Mouse (Mus musculus): ENCODE data around the gene Colec11. TPM values are rescaled to one million over a fixed set of nuclear protein-coding genes. Genes with fewer than 3 reads are reported as not detected.

Colec11 gene
- polyA plus RNA-seq, 1 experiment from 2014 or later = 7.9 TPM

DNA sequence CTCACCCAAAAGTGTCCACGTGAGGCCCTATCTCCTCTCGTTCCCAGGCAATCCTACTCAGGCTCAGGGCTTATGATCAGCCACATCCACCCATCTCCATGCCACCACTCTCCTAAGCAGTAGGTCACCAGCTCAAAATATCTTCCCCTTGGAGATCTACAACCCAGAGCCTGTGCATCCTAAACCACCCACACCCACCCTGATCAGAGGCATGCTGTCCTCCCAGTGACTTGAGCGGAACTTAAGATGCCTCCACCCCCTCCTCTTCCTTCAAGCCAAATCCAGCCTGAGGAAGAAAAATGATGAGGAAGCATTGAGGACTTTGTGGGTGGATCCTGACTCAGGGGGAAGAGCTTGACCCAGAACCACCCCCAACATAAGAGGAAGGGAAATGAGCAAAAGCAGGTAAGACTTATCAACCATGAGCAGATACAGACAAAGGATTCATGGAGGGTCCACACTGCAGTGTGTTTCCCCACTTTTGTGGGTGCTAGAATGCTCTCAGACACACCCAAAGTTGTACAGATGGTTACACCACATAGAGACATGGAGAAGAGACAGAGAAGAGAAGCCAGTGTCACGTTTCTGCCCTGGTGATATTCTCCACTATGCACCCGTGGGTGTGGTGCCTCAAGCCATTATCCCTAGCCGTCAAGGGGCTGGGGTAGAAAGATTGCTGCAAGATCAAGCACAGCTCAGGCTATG is 47.7 kb downstream of the Colec11 start:
- WGBS = 58% methylated on average over 6 of the region's 6 CpGs
- H3K27me3 ChIP-seq (replicated peaks) = no peaks in the 10 kb centered on the region
- H3K4me3 ChIP-seq = no peak overlapping the region
- no peak overlapping the region for H3K4me2 ChIP-seq
- no peak for ATAC-seq (ENCODE audit: extremely low read depth, insufficient number of reproducible peaks, low FRiP score, low TSS enrichment)
- H3K36me3 ChIP-seq = no peaks in the 10 kb centered on the region
- no peaks in the 10 kb centered on the region for H3K4me1 ChIP-seq
- no peak overlapping the region for H3K9ac ChIP-seq
- H3K27ac ChIP-seq (replicated peaks) = no peak overlapping the region
- H3K9me3 ChIP-seq = no peaks in the 10 kb centered on the region

GRCm38 (mm10) chr12:28572241-28572640 is 50.9 kb downstream of the Colec11 start:
- WGBS = 78% methylated on average over 2 of the region's 2 CpGs
- no peak overlapping the region for H3K4me3 ChIP-seq
- no peaks in the 10 kb centered on the region for H3K27me3 ChIP-seq (replicated peaks)
- no peak for ATAC-seq (ENCODE audit: extremely low read depth, insufficient number of reproducible peaks, low FRiP score, low TSS enrichment)
- no peaks in the 10 kb centered on the region for H3K36me3 ChIP-seq
- no peak overlapping the region for H3K9ac ChIP-seq
- H3K27ac ChIP-seq (replicated peaks) = no peak overlapping the region
- H3K4me1 ChIP-seq = no peaks in the 10 kb centered on the region
- no peak overlapping the region for H3K4me2 ChIP-seq
- H3K9me3 ChIP-seq = no peaks in the 10 kb centered on the region

DNA sequence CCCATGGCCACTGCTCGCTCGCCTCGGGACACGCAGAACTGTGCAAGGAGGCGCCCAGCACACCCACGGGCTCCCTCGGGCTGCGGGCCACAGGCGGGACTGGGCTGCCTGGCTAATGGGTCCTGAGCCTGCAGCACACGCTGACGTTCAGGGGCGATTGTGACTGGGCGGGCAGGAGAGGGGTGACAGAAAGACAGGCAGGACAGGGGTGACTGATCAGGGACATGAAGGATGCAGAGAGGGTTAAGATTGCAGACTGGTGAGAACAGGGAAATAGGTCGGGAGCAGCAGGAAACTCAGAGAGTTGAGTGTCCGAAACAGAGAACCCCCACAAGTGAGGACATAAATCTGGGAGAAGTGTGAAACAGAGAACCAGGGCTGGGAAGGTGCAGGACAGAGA is 70.9 kb downstream of the Colec11 start, which contains the start of gene Dcdc2c:
Gene Dcdc2c (minus strand): TSS at position 101 of the 400 bp plus-strand sequence.
- H3K9ac ChIP-seq = no peak within 1 kb of the TSS
- peaks cover 6% of the 10 kb centered on the region; the same call in 1 of the 2 replicates for H3K4me1 ChIP-seq
- no peak within 1 kb of the TSS for H3K27ac ChIP-seq (replicated peaks)
- H3K36me3 ChIP-seq = no peaks in the 10 kb centered on the region
- peaks cover 18% of the 10 kb centered on the region; the same call in 1 of the 2 replicates for H3K27me3 ChIP-seq (replicated peaks)
- no peak for ATAC-seq (ENCODE audit: extremely low read depth, insufficient number of reproducible peaks, low FRiP score, low TSS enrichment)
- H3K9me3 ChIP-seq = no peaks in the 10 kb centered on the region
- 59% methylated on average over 15 of the region's 15 CpGs for WGBS
- peak within 1 kb of the TSS; percentile 22 for H3K4me3 ChIP-seq
- H3K4me2 ChIP-seq = peak within 1 kb of the TSS; percentile 59

DNA sequence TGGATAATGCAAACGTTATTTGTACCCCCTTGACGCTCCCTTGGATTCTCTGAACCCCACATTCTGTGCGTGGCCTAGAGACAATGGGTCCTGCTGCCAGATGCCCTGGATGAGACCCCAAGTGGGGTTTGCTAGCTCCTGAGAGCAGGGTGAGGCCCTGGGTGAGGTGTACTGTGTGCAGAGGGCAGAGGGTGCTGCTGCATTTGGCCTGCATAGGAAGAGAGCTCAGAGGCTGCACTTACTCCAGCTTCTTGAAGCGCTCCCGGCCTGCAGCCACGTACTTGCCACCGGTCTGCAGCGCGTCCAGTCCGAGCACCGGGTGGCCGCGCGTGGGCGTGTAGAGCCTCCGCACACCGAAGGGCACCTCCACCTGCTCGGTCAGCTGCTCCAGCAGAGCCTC is 71.4 kb downstream of the Colec11 start:
- Histone ChIP-seq H3K4me3 (peak overlapping the region; percentile 22), H3K9ac (no peak overlapping the region), H3K27me3 (replicated peaks) (peaks cover 18% of the 10 kb centered on the region; the same call in 1 of the 2 replicates), H3K36me3 (no peaks in the 10 kb centered on the region), H3K4me1 (peaks cover 6% of the 10 kb centered on the region; the same call in 1 of the 2 replicates), H3K4me2 (peak overlapping the region; percentile 59), H3K9me3 (no peaks in the 10 kb centered on the region), H3K27ac (replicated peaks) (no peak overlapping the region)
- whole genome bisulfite sequencing = 43% methylated on average over 18 of the region's 18 CpGs
- no peak for ATAC-seq (ENCODE audit: extremely low read depth, insufficient number of reproducible peaks, low FRiP score, low TSS enrichment)

DNA sequence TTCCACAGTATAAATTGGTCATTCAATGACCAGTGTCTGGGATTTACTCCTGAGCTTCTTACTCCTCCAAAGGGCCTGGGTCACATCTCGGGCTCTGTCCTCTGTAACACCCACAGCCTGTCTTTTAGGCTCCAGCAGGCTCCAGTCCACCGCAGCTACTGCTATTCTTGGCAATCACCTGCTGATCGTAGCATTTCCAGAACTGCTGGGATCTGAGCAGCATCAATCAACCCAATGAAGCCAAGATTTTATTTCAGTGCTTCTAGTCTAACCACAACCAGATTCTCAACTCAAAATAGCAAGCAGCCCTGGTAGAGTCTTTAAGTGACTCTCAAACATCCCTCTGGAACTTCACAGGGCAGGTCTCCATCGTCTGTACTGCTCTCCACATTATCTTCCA is 74.3 kb downstream of the Colec11 start:
- WGBS = 22% methylated on average over 4 of the region's 4 CpGs
- Histone ChIP-seq H3K9me3 (no peaks in the 10 kb centered on the region), H3K4me2 (no peak overlapping the region), H3K36me3 (no peaks in the 10 kb centered on the region), H3K27ac (replicated peaks) (no peak overlapping the region), H3K4me3 (no peak overlapping the region), H3K4me1 (peaks cover 6% of the 10 kb centered on the region), H3K27me3 (replicated peaks) (peaks cover 18% of the 10 kb centered on the region; the same call in 1 of the 2 replicates), H3K9ac (no peak overlapping the region)
- ATAC-seq (ENCODE audit: extremely low read depth, insufficient number of reproducible peaks, low FRiP score, low TSS enrichment) = no peak

Other genes with a start within 250 kb of the Colec11 start
- not detected in 2 replicates for gene Dcdc2c, start 71.0 kb downstream of the Colec11 start, polyA plus RNA-seq (2015; fragmentation: Nextera tagmentation; extraction: Ambion mirVana)
- gene Allc, start 40.9 kb downstream of the Colec11 start, polyA plus RNA-seq (2015; fragmentation: Nextera tagmentation; extraction: Ambion mirVana) = not detected in 2 replicates
- gene Rps7, start 12.6 kb upstream of the Colec11 start, polyA plus RNA-seq (2015; fragmentation: Nextera tagmentation; extraction: Ambion mirVana) = 394 and 428 TPM in 2 replicates
- 19.0 and 19.6 TPM in 2 replicates for gene Rnaseh1, start 26.2 kb upstream of the Colec11 start, polyA plus RNA-seq (2015; fragmentation: Nextera tagmentation; extraction: Ambion mirVana)
- gene Adi1, start 51.9 kb upstream of the Colec11 start, polyA plus RNA-seq (2015; fragmentation: Nextera tagmentation; extraction: Ambion mirVana) = 44.3 TPM in 2 replicates
- 29.5 and 30.5 TPM in 2 replicates for gene Trappc12, start 127.1 kb upstream of the Colec11 start, polyA plus RNA-seq (2015; fragmentation: Nextera tagmentation; extraction: Ambion mirVana)
- 20.5 and 24.8 TPM in 2 replicates for gene Eipr1, start 128.4 kb upstream of the Colec11 start, polyA plus RNA-seq (2015; fragmentation: Nextera tagmentation; extraction: Ambion mirVana)

Measured in heart, embryonic 13.5 days (tissue).